8 mouse cellular contexts compared by ENCODE assay signal in the genomic region with DNA sequence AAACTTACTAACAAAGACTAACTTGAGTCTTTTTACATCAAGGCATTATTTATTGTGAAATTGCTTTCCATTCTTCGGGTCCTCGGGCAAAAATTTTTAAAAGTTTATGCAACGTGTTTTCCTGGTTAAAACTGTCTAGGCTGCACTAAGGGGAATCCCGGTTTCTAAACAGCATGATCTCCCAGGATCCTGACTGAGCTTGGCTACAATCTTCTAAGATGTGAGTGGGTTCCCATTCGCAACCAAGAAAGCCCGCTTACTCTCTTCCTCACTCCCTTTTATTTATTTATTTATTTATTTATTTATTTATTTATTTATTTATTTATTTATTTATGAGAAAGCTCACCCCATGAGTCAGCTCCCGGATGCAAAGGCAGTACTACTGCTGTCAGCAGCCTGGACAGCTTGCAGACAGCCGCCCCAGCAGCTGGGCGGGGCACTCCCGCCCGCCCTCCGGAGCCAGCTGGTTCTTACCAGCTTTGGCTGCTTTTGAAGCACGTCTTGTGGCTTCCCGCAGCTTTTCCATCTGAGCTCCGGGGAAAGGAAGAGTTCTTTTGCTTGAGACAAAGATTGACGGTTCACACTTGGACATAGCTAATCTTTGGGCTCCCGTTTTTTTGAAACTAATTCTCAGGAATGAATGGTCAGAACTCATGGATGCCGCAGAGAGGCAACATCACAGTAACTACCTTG.
DNase-seq lines count a peak whose midpoint lies in the region; ATAC-seq lines count a peak whose summit lies in the region.

No protein-coding gene starts in this region.

- H3K27ac ChIP-seq in hindbrain, embryonic 12.5 days: peak overlapping the region; percentile 62
- peak overlapping the region; percentile 52 for H3K27ac ChIP-seq in lung, embryonic 16.5 days (ENCODE audit: low read length)

- 0 out of 2 replicates have a peak overlapping the region, but pooled peaks have one; percentile 5 for H3K4me2 ChIP-seq in hindbrain, embryonic 12.5 days (replicated peaks)
- peak overlapping the region; percentile 43; the same call in 1 of the 2 replicates for H3K4me2 ChIP-seq in lung, embryonic 16.5 days (ENCODE audit: low read depth, low read length)

- H3K36me3 ChIP-seq in hindbrain, embryonic 12.5 days: no peaks in the 10 kb centered on the region
- H3K36me3 ChIP-seq in lung, embryonic 16.5 days (ENCODE audit: control insufficient read depth, insufficient read depth, low read length): no peaks in the 10 kb centered on the region

- no peak overlapping the region for H3K9ac ChIP-seq in hindbrain, embryonic 12.5 days
- 0 out of 2 replicates have a peak overlapping the region, but pooled peaks have one; percentile 27 for H3K9ac ChIP-seq in lung, embryonic 16.5 days (ENCODE audit: low read length)

- 33% methylated on average over 18 of the region's 18 CpGs for WGBS in hindbrain, embryonic 12.5 days
- WGBS in lung, embryonic 16.5 days: 23% methylated on average over 18 of the region's 18 CpGs

- H3K4me1 ChIP-seq in hindbrain, embryonic 12.5 days: peaks cover 15% of the 10 kb centered on the region
- H3K4me1 ChIP-seq in lung, embryonic 16.5 days (replicated peaks; ENCODE audit: control insufficient read depth, insufficient read depth, low read length): peaks cover 28% of the 10 kb centered on the region

- no peaks in the 10 kb centered on the region for H3K9me3 ChIP-seq in hindbrain, embryonic 12.5 days (replicated peaks)
- no peaks in the 10 kb centered on the region for H3K9me3 ChIP-seq in lung, embryonic 16.5 days (ENCODE audit: control insufficient read depth, low read length)

- no peak overlapping the region for H3K4me3 ChIP-seq in hindbrain, embryonic 12.5 days
- no peak overlapping the region for H3K4me3 ChIP-seq in lung, embryonic 16.5 days (ENCODE audit: low read length)

- ATAC-seq in hindbrain, embryonic 12.5 days (ENCODE audit: low FRiP score): peak; percentile 93
- ATAC-seq in lung, embryonic 16.5 days (ENCODE audit: low read depth): peak; percentile 94

- DNase-seq in R1 (ENCODE audit: low read depth, low spot score): peak; percentile 95
- peak; percentile 63 to 73 for DNase-seq in cerebellum, postnatal 36 days
- DNase-seq in frontal cortex, postnatal 25 days (ENCODE audit: low spot score in 2 of 2): peak; percentile 32 to 51
- DNase-seq in layer of hippocampus, postnatal 25 days (ENCODE audit: extremely low spot score in 1 of 2, low spot score in 1 of 2): peak; percentile 44 to 51
- DNase-seq in retina, postnatal 7 days (ENCODE audit: low read depth, low spot score): peak; percentile 43
- DNase-seq in urinary bladder, postnatal 36 days (ENCODE audit: low spot score in 2 of 2): peak; percentile 62 to 75

- no peaks in the 10 kb centered on the region for H3K27me3 ChIP-seq in hindbrain, embryonic 12.5 days
- no peaks in the 10 kb centered on the region for H3K27me3 ChIP-seq in lung, embryonic 16.5 days (ENCODE audit: control insufficient read depth, insufficient read depth, low read depth, low read length)

Comparison
In these comparisons a context has a peak if more than half of its experiments do, and no peak if none do; other contexts are left out.
1. DNase-seq: peak in every context shown above with its lines; median percentile 95 in R1; 68 in urinary bladder, postnatal 36 days; 68 in cerebellum, postnatal 36 days; 48 in layer of hippocampus, postnatal 25 days; 43 in retina, postnatal 7 days; 42 in frontal cortex, postnatal 25 days.